Mouse (Mus musculus) liver, adult (tissue): ENCODE results near the gene Tnfrsf8.

Source experiments
- GATA4 ChIP-seq: IDR thresholded peaks from 2 replicates; pipeline ENCODE4 v1.6.1; 2014; ENCODE audit warnings: mild to moderate bottlenecking, low read length; ENCODE audit not compliant: insufficient replicate concordance

Tnfrsf8 gene

DNA sequence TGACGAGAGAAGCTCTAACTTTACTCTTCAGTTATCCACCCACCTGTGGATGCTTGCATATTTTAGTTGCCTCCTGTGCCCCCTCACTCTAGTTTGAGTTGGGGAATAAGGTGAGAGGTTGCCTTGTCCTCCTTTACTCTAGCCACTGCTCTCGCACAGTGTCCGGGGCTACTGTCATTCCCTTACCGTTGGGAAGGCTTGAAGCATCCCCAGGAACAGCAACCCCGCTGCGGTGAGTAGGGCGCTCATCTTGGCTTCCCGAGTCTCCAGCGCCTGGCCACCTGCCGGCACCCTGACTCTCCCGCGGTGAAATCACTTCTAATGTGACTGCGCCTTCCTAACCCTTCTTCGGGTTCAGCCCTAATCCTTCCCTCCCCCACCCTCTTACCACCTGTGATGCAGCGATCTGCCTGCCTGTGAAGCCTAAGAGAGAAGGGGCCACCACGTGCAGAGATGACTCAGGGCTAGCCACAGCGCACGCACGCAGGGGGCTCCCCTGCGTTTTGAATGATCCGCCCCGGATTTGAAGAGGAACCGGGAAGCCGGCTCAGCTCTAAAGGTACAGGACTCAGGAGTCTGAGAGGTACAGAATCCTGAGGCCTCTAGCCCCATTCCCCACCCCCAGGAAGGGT lies at the start of gene Tnfrsf8:
Gene Tnfrsf8 (minus strand): TSS at position 329 of the 632 bp plus-strand sequence.
- no peak for TF ChIP-seq GATA4

DNA sequence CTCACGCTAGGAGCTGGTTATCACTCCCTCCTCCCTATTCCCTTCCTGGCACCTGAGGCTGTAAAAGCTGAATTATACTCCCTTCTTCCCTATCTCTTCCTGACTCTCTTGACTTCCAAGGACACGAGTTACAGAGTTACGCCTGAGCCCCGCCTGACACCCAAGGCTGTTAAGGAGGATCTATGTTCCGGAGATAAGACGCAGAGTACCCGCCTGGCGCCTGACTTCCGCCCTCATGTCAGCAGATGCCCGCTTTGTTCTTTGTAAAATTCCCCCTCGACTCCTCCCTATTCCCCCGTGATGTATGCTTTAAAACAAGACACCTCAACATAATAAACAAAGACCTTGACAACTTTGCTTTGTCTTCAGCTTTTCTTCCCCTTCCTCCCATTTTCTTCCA lies 46.1 kb upstream of the Tnfrsf8 start:
- TF ChIP-seq GATA4, result no peak

DNA sequence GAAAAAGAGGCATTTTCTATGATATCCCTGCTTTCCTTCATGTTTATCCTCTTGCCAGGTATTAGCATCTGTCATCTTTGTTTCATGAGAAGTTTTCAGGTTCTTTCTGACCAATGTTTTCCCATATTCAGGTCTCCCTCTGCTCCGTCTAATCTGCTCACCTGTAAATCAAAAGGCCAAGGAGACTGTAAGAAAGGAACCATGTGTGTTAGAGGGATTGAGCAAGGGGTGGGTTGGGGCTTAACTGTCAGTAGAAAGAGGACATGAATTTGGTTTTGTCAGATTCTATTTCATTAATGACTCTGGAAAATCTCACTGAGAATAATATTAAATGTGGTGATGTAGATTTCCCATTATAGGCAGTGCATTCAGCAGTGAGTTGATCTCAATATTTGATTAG lies 45.6 kb upstream of the Tnfrsf8 start:
- TF ChIP-seq GATA4, result no peak

DNA sequence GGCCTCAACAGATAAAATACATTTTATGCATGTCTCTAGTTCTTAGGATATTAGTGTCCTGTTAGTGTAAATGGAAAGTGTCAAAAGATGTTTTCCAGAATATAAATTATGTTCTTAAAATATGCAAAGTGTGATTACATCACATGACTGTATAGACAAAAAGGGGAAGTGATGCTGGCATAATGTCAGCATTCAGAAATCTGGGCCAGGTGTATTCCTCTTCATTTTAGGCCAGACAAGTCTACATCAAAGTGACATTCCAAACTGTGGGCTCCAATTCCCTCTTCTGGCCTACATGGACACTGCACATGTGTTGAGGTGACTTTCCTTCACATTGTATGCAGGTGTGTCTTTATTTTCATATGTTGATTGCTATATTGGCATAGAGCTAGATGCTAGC lies 41.3 kb upstream of the Tnfrsf8 start:
- no peak for TF ChIP-seq GATA4

DNA sequence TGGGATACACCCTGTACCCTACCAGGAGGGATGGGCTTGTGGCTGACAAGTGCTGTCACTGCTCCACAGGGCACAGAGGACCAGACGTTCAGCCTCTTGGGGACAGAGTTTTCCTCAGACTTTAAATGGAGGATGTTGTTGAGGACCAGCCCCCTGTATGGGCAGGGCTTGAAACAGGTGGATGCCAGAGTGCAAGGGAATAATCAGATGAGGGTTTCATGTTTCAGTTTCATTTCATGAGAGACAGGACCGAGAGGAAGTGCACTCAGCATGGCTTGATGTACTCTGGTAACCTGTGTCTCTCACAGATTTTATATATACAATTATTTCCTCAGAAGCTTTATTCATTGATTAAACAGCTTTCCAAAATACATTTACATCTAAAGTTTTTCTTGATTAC lies 38.9 kb upstream of the Tnfrsf8 start:
- no peak for TF ChIP-seq GATA4

DNA sequence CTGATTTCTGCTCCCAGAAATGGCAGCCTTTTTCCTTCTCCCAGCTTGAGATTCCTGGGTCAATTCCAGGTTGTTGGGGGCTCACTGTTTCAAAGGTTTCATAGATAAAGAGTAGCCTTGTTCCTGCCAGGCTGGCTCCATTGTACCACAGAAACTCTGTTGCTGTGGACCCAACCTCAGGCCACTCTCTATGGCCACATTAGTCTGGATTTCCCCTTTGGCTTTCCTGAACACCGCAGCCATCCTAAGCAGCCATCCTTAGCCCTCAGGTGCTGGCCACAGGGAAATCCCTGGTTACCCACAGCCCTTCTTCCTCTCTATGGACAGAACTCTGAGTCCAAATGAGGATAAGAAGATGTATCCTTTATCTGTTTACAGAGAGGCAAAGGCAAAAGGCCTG lies 30.0 kb upstream of the Tnfrsf8 start:
- no peak for TF ChIP-seq GATA4

DNA sequence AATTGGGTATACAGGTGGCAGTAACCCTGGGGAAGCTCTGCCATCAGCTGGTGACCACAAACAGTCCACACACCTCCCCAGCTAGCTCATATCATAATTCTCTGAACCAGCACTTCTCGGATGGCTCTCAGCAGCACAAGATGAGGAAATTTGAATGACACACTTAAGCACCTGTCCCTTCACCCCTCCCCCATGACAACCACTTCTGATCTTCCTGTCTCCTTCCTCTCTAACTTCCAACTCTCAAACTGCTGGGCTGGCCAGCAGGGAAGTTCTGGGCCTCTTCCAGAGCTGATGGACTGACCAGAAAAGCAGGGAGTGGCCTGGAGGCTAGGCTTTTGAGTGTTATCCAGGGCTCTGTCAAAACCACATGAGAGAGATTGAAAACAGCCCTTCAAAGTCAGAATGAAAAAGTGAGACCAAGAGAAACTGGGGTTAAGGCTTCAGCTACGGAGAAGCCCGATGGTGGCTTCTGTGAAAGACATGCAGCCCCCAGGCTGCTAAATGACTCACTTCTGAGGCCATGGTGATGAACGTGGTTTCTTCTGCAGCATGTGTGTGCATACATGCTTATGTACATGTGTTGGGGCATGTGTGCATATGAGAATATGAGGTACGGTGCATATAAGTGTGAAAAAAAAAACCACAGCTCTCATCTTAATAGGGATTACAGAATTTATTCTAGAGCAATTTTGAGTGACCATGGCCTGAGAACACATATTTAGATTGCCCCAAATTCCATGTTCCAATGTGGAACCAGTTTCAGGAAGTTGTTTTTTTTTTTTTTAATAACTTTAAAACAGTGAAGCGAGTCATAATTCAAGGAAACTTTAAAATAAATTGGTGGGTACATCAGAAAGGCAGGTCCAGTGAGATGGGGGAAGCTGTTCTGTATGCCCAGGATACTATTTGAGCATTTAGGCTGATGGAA lies 27.2 kb upstream of the Tnfrsf8 start:
- no peak for TF ChIP-seq GATA4

DNA sequence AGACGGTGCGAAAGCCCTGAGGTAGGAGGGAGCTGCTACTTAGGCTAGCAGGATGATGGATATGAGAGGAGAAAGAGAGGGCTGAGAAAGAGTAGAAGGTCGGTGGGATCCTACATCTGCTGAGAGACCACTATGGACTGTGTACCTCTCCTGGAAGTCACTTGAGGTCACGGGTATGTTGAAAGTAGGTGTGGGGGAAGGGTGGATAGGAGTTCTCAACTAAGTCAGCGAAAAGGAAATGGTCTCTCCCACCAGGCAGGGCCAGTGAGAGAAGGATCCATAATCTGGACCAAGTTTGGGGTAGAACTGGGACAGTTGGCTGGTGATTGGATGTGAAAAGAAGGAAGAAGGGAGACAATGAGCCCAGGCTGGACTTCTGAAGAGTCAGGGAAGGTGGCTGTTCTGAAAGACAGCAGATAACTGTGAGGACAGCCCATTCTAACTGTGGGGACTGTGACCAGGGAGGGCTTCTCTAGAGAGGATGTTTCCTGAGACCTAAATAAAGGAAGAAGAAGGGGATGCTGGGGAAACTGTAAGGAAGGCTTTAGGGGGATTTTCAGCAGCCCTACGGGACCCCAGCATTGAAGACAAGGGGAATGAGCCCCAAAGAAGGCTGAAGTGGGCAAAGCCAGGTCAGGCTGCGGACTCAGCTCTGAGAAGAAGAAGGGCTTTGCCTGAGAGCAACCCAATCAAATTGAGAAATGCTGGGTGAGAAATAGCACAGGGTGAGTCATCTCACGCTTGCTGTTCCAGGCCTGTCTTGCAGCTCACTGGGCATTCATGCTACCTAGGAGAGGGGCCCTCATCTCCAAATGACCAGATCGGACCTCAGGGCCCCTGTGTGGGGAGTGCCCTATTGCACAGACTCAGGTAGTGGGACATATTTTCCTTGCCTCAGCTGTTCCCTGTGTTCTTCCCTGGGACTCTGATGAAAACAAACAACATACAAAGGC lies 23.2 kb upstream of the Tnfrsf8 start:
- TF ChIP-seq GATA4, result no peak

DNA sequence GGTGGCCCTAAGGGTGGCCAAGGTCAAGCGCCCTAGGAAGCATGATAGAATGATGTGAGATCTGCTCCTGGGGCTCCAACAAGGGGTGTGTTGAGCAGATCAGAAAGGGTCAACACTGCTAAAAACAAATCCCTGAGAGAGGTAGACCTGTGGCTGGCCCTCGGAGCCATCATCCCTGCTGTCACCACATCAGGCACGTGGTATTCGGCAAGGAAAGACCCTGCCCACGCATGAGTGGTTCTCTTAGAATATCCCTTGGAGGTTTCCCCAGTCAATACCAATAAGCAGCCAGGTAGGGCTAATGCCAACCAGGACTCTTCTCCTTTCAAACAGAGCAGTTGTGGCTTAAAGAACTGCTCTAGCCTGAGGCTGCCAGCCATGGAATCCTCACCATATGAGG lies 21.6 kb upstream of the Tnfrsf8 start:
- no peak for TF ChIP-seq GATA4

DNA sequence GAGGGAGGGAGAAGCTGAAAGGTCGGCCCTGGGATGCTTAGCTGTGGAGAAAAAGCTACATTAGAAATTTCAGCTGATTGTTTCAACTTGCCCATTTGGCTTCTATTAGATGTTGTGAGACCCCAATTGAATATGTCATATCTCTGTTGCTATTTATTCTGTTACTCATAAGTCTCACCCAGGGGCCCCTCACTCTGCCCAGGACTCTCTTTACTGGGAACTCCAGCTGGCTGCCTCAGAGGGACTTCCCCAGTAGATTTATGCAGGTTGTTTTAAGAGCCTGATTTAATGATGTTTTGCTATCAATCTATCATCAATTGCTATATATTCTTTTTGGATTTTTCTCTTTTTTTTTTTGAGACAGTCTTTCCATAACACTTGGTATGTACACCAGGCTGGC lies 21.1 kb upstream of the Tnfrsf8 start:
- no peak for TF ChIP-seq GATA4

DNA sequence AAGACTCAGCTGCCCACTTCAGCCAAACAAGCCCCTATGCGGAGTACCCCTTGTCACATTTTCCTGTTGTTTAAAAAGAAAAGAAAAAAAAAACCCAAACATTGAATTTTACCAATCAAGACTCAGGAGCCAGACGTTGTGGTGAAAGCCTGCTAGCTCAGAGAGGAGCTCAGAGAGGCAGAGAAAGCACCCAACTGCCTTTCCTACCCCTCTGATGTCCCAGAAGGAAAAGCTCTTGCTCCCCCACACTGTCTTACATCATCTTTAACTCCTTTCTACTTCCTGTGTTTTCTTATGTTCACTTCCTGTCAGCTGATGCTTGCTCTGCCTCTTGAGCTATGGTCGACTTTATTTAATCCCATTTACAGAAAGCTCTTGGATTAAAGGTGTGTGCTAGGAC lies 8.7 kb upstream of the Tnfrsf8 start:
- TF ChIP-seq GATA4, result no peak

DNA sequence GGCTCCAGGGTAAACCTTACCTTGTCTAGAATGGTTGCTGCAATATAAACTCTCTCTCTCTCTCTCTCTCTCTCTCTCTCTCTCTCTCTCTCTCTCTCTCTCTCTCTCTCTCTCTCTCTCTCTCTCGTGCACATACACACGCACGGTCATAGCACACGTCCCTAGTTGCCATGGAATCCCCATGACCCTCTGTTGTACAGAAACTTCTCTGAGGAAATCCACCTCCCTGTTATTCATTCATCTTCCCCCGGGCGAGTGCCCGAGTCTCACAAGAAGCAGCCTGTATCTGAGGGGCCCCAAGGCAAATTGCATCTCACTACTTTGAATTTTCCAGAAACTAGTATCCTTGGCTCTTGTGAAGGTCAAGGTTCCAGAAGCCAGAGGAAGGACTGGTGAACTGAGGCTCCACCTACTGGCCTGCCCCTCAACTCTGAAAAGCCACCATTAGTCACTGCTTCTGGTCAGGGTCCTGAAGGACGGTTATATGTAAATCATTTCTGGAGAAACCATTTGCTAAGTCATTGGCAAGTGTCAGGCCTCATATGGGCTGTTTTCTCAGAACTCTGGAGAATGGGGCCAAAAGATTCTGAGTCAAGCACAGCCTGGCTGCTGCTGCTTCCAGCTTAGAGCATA lies 8.1 kb upstream of the Tnfrsf8 start:
- no peak for TF ChIP-seq GATA4

DNA sequence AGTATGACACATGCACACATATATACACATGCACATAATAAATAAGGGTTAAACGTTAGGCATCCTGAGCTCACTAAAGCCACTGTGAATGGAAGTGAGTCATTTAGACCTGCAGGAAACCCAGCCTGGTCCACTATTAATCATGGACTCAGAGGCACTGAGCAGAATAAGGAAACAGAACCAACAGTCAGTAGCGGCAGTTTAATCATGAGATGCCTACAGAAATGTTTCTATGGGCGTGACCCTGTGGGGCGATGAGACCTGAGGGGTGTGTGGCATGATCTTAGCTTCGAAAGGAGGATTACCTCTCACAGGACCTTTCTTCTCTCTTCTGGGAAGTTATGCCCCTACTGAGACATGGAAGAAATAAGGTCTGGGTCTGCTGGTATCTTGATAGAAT lies 7.2 kb upstream of the Tnfrsf8 start:
- no peak for TF ChIP-seq GATA4

DNA sequence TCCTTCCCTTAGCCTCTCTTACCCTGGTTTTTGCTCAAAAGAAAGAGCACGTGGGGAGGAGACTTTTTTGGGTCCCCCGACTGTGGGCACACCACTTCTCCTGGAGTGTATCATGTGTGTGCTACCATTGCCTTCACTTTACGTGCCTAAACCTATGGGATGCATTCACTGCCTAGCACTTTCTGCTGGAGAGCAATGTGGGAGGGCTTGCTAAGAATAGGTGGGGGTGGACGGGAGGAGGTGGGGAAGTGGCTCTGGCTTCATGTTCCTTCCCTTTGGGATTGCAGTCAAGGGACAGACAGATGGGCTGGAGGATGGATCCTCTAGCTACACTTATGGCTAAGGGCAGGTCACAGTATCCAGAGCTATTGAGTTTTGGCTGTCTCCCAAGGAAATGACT lies 5.7 kb upstream of the Tnfrsf8 start:
- no peak for TF ChIP-seq GATA4
